In genomic region chr4:115939295-115940102, GRCm38 (mm10) we compare ENCODE assay signal across 9 mouse cellular contexts. TPM values are rescaled to one million over a fixed set of nuclear protein-coding genes. Genes with fewer than 3 reads are reported as not detected.
DNase-seq lines count a peak whose midpoint lies in the region; ATAC-seq and TF ChIP-seq lines count a peak whose summit lies in the region.
"Had no signal": no experiment of that assay in that cellular context is flagged by ENCODE, and none has a peak within 500 bp of the region (broad histone marks: within the 10 kb centered on the region; RNA-seq: fewer than 3 reads in every experiment).

Gene Dmbx1 (minus strand): TSS chr4:115939926.

- H3K9ac ChIP-seq in heart, adult 2 months (ENCODE audit: low read depth, low read length) = no peak within 1 kb of the TSS
- no peak within 1 kb of the TSS for H3K9ac ChIP-seq in heart, embryonic 15.5 days
- no peak within 1 kb of the TSS for H3K9ac ChIP-seq in limb, embryonic 13.5 days
- no peak within 1 kb of the TSS for H3K9ac ChIP-seq in midbrain, postnatal 0 days (replicated peaks; ENCODE audit: low read length, poor library complexity, severe bottlenecking)

- H3K9me3 ChIP-seq in heart, embryonic 15.5 days (replicated peaks) = no peaks in the 10 kb centered on the region
- H3K9me3 ChIP-seq in limb, embryonic 13.5 days = no peaks in the 10 kb centered on the region
- H3K9me3 ChIP-seq in midbrain, postnatal 0 days (ENCODE audit: low read length) = no peaks in the 10 kb centered on the region

- no peaks in the 10 kb centered on the region for H3K36me3 ChIP-seq in heart, adult 2 months (ENCODE audit: control insufficient read depth, insufficient read depth, low read length)
- H3K36me3 ChIP-seq in heart, embryonic 15.5 days = no peaks in the 10 kb centered on the region
- H3K36me3 ChIP-seq in limb, embryonic 13.5 days = no peaks in the 10 kb centered on the region
- H3K36me3 ChIP-seq in midbrain, postnatal 0 days (ENCODE audit: insufficient read depth, low read length) = no peaks in the 10 kb centered on the region

- TF ChIP-seq POLR2A in heart, adult 2 months (IDR thresholded peaks at IDR 0.05; ENCODE audit: insufficient read depth, low read depth, low read length) = no peak
- TF ChIP-seq POLR2A in brain, embryonic 14.5 days (IDR thresholded peaks at IDR 0.05; ENCODE audit: borderline replicate concordance, extremely low read depth, insufficient read depth, insufficient read length, poor library complexity, severe bottlenecking) = no peak

- H3K4me3 ChIP-seq in heart, adult 2 months = no peak within 1 kb of the TSS
- peak within 1 kb of the TSS; percentile 45 for H3K4me3 ChIP-seq in heart, embryonic 15.5 days
- peak within 1 kb of the TSS; percentile 45 for H3K4me3 ChIP-seq in limb, embryonic 13.5 days
- H3K4me3 ChIP-seq in midbrain, postnatal 0 days (ENCODE audit: low read depth, low read length) = peak within 1 kb of the TSS; percentile 25

- intact Hi-C loops in heart, adult 2 months (cut with DNase I) = no loop called here

- TF ChIP-seq CTCF in heart, adult 2 months (IDR thresholded peaks at IDR 0.05) = no peak
- TF ChIP-seq CTCF in brain, embryonic 14.5 days (IDR thresholded peaks at IDR 0.05; ENCODE audit: borderline replicate concordance, extremely low read depth, insufficient read depth, insufficient read length) = no peak
- TF ChIP-seq CTCF in midbrain, postnatal 0 days (IDR thresholded peaks at IDR 0.05) = no peak

- no peak within 1 kb of the TSS for H3K27ac ChIP-seq in heart, adult 2 months
- H3K27ac ChIP-seq in heart, embryonic 15.5 days = no peak within 1 kb of the TSS
- H3K27ac ChIP-seq in limb, embryonic 13.5 days = no peak within 1 kb of the TSS
- no peak within 1 kb of the TSS for H3K27ac ChIP-seq in midbrain, postnatal 0 days (ENCODE audit: low read depth, low read length)

- no peak for TF ChIP-seq EP300 in heart, adult 2 months (IDR thresholded peaks at IDR 0.05; ENCODE audit: insufficient read depth, low read depth, low read length)

- H3K79me2 ChIP-seq in heart, adult 2 months (replicated peaks; ENCODE audit: control insufficient read depth, insufficient read depth, low read length) = no peaks in the 10 kb centered on the region

- WGBS in heart, adult 2 months = 2% methylated on average over 71 of the region's 71 CpGs
- 1% methylated on average over 71 of the region's 71 CpGs for WGBS in heart, embryonic 15.5 days
- whole genome bisulfite sequencing in limb, embryonic 13.5 days = under 1% methylated on average over 71 of the region's 71 CpGs
- under 1% methylated on average over 70 of the region's 71 CpGs for WGBS in midbrain, postnatal 0 days

- ATAC-seq in heart, embryonic 15.5 days (replicated peaks; ENCODE audit: insufficient number of reproducible peaks, insufficient read depth, low FRiP score, low read depth) = 0 out of 2 replicates have a peak, but pooled peaks have one; percentile 33
- ATAC-seq in limb, embryonic 13.5 days (ENCODE audit: low FRiP score, low read depth) = peak; percentile 34; the same call in 1 of the 2 replicates
- 0 out of 2 replicates have a peak, but pooled peaks have one; percentile 26 for ATAC-seq in midbrain, postnatal 0 days (ENCODE audit: low FRiP score)
- ATAC-seq: Patski had no signal

- peak; percentile 10 to 32 for DNase-seq in heart, adult 2 months
- no peak for DNase-seq in heart, adult 11 months
- peak; percentile 65 for DNase-seq in brain, embryonic 14.5 days (ENCODE audit: low read depth)
- no peak for DNase-seq in midbrain, postnatal 0 days (ENCODE audit: low spot score)
- no peak for DNase-seq in adipocyte (ENCODE audit: low spot score)
- DNase-seq in layer of hippocampus, postnatal 25 days (ENCODE audit: extremely low spot score in 1 of 2, low spot score in 1 of 2) = no peak

- H3K4me1 ChIP-seq in heart, adult 2 months (ENCODE audit: control insufficient read depth, insufficient read depth, low read length) = 0 out of 2 replicates have a peak, but pooled peaks cover 2% of the 10 kb centered on the region
- H3K4me1 ChIP-seq in heart, embryonic 15.5 days (replicated peaks) = peaks cover 24% of the 10 kb centered on the region
- H3K4me1 ChIP-seq in limb, embryonic 13.5 days = peaks cover 43% of the 10 kb centered on the region
- H3K4me1 ChIP-seq in midbrain, postnatal 0 days (ENCODE audit: insufficient read depth, low read length) = 0 out of 2 replicates have a peak, but pooled peaks cover 4% of the 10 kb centered on the region

- peaks cover 49% of the 10 kb centered on the region for H3K27me3 ChIP-seq in heart, adult 2 months (ENCODE audit: control insufficient read depth, insufficient read depth, low read length)
- peaks cover 99% of the 10 kb centered on the region for H3K27me3 ChIP-seq in heart, embryonic 15.5 days
- H3K27me3 ChIP-seq in limb, embryonic 13.5 days = peaks cover 100% of the 10 kb centered on the region
- H3K27me3 ChIP-seq in midbrain, postnatal 0 days (ENCODE audit: insufficient read depth, low read length) = peaks cover 71% of the 10 kb centered on the region

- peak within 1 kb of the TSS; percentile 65 for H3K4me2 ChIP-seq in heart, embryonic 15.5 days
- peak within 1 kb of the TSS; percentile 68 for H3K4me2 ChIP-seq in limb, embryonic 13.5 days (replicated peaks)
- peak within 1 kb of the TSS; percentile 39 for H3K4me2 ChIP-seq in midbrain, postnatal 0 days (ENCODE audit: low read depth, low read length, poor library complexity, severe bottlenecking)

RNA-seq across cellular contexts. Expression of gene Dmbx1, which starts in this region (rescaled TPM):
- not detected for total RNA-seq in heart, adult 2 months (2021)
- polyA plus RNA-seq in heart, adult 2 months (2012; rRNA removed) = not detected in 2 replicates
- polyA plus RNA-seq in brain, embryonic 14.5 days (2012; rRNA removed) = 4.8 and 9.5 TPM in 2 replicates
- 0.03 and 0.04 TPM in 2 replicates for polyA plus RNA-seq in heart, embryonic 15.5 days (2015; fragmentation: Nextera tagmentation; extraction: Ambion mirVana)
- 0.18 TPM in 1 of 2 replicates, not detected in the other for polyA plus RNA-seq in limb, embryonic 13.5 days (2015; fragmentation: Nextera tagmentation; extraction: Ambion mirVana)
- total RNA-seq in midbrain, postnatal 0 days (2014; rRNA removed) = 9.6 and 10.3 TPM in 2 replicates
- 7.7 and 8.7 TPM in 2 replicates for polyA plus RNA-seq in midbrain, postnatal 0 days (2015; fragmentation: Nextera tagmentation; extraction: Ambion mirVana)
- under 1 TPM in 1 of 2 experiments, not detected in 1; 0.07 TPM for total RNA-seq in layer of hippocampus, postnatal 25 days (2021)
- polyA plus RNA-seq: Patski had no signal

Comparison
In these comparisons a context has a peak if more than half of its experiments do, and no peak if none do; other contexts are left out.
1. Peak in DNase-seq in heart, adult 2 months; RNA of the gene not detected or under 1 TPM.
2. Peak in ATAC-seq, H3K4me3 ChIP-seq and H3K4me2 ChIP-seq in heart, embryonic 15.5 days; RNA of the gene not detected or under 1 TPM.
3. Peak in ATAC-seq, H3K4me3 ChIP-seq and H3K4me2 ChIP-seq in limb, embryonic 13.5 days; RNA of the gene not detected or under 1 TPM.